In genomic region chr7:89473442-89473841, GRCm38 (mm10) we compare ENCODE assay signal across 9 mouse cellular contexts. TPM values are rescaled to one million over a fixed set of nuclear protein-coding genes. Genes with fewer than 3 reads are reported as not detected.
A peak's percentile ranks its signal among the peaks of the same experiment; 100 is the strongest.
DNase-seq lines count a peak whose midpoint lies in the region; ATAC-seq and TF ChIP-seq lines count a peak whose summit lies in the region.
"Had no signal": no experiment of that assay in that cellular context is flagged by ENCODE, and none has a peak within 500 bp of the region (broad histone marks: within the 10 kb centered on the region; RNA-seq: fewer than 3 reads in every experiment).

No protein-coding gene starts in this region.

- no peak overlapping the region for H3K4me2 ChIP-seq in heart, embryonic 12.5 days
- H3K4me2 ChIP-seq in midbrain, postnatal 0 days (ENCODE audit: low read depth, low read length, poor library complexity, severe bottlenecking) = no peak overlapping the region
- H3K4me2 ChIP-seq: liver, embryonic 15.5 days had no signal

- H3K4me1 ChIP-seq in heart, adult 2 months (ENCODE audit: control insufficient read depth, insufficient read depth, low read length) = no peaks in the 10 kb centered on the region
- H3K4me1 ChIP-seq in heart, embryonic 12.5 days (replicated peaks) = peaks cover 9% of the 10 kb centered on the region; the same call in 1 of the 2 replicates
- no peaks in the 10 kb centered on the region for H3K4me1 ChIP-seq in midbrain, postnatal 0 days (ENCODE audit: insufficient read depth, low read length)
- H3K4me1 ChIP-seq in midbrain, embryonic 10.5 days = no peaks in the 10 kb centered on the region
- H3K4me1 ChIP-seq in embryonic facial prominence, embryonic 10.5 days = peaks cover 11% of the 10 kb centered on the region
- H3K4me1 ChIP-seq: liver, embryonic 15.5 days had no signal

- 21% methylated on average over 4 of the region's 4 CpGs for WGBS in heart, adult 2 months
- 37% methylated on average over 4 of the region's 4 CpGs for WGBS in heart, embryonic 12.5 days
- WGBS in midbrain, postnatal 0 days = 58% methylated on average over 4 of the region's 4 CpGs
- WGBS in midbrain, embryonic 10.5 days = 59% methylated on average over 4 of the region's 4 CpGs
- WGBS in embryonic facial prominence, embryonic 10.5 days = 56% methylated on average over 4 of the region's 4 CpGs

- peak; percentile 78 for TF ChIP-seq CTCF in heart, adult 2 months (IDR thresholded peaks at IDR 0.05)
- TF ChIP-seq CTCF in midbrain, postnatal 0 days (IDR thresholded peaks at IDR 0.05) = peak; percentile 81

- H3K27ac ChIP-seq in heart, adult 2 months = no peak overlapping the region
- H3K27ac ChIP-seq in heart, embryonic 12.5 days (ENCODE audit: poor library complexity, severe bottlenecking) = no peak overlapping the region
- H3K27ac ChIP-seq in midbrain, postnatal 0 days (ENCODE audit: low read depth, low read length) = no peak overlapping the region
- H3K27ac ChIP-seq in midbrain, embryonic 10.5 days (replicated peaks) = no peak overlapping the region
- no peak overlapping the region for H3K27ac ChIP-seq in embryonic facial prominence, embryonic 10.5 days (replicated peaks)
- H3K27ac ChIP-seq: liver, embryonic 15.5 days had no signal

- no peaks in the 10 kb centered on the region for H3K79me2 ChIP-seq in heart, adult 2 months (replicated peaks; ENCODE audit: control insufficient read depth, insufficient read depth, low read length)

- intact Hi-C loops in heart, adult 2 months (cut with DNase I) = loop anchor here (1.0 kb wide), 1 partner anchor 36 kb away; no protein-coding TSS in a partner anchor
- intact Hi-C loops in left cerebral cortex, postnatal 36 days (cut with DNase I) = loop anchor here (2.0 kb wide), 1 partner anchor 35 kb away; no protein-coding TSS in a partner anchor

- H3K9me3 ChIP-seq in heart, embryonic 12.5 days (replicated peaks) = no peaks in the 10 kb centered on the region
- H3K9me3 ChIP-seq in midbrain, postnatal 0 days (ENCODE audit: low read length) = no peaks in the 10 kb centered on the region
- no peaks in the 10 kb centered on the region for H3K9me3 ChIP-seq in midbrain, embryonic 10.5 days (replicated peaks)
- H3K9me3 ChIP-seq in embryonic facial prominence, embryonic 10.5 days = no peaks in the 10 kb centered on the region
- H3K9me3 ChIP-seq: liver, embryonic 15.5 days had no signal

- 0 out of 2 replicates have a peak, but pooled peaks have one; percentile 50 for TF ChIP-seq EP300 in heart, adult 2 months (IDR thresholded peaks at IDR 0.05; ENCODE audit: insufficient read depth, low read depth, low read length)

- no peak for ATAC-seq in heart, embryonic 12.5 days (ENCODE audit: insufficient number of reproducible peaks, low FRiP score)
- no peak for ATAC-seq in midbrain, postnatal 0 days (ENCODE audit: low FRiP score)
- peak; percentile 56; the same call in 1 of the 2 replicates for ATAC-seq in megakaryocyte progenitor cell, adult 5-6 weeks (replicated peaks; ENCODE audit: poor library complexity)

- no peak overlapping the region for H3K4me3 ChIP-seq in heart, adult 2 months
- H3K4me3 ChIP-seq in heart, embryonic 12.5 days = no peak overlapping the region
- H3K4me3 ChIP-seq in midbrain, postnatal 0 days (ENCODE audit: low read depth, low read length) = no peak overlapping the region
- no peak overlapping the region for H3K4me3 ChIP-seq in midbrain, embryonic 10.5 days
- no peak overlapping the region for H3K4me3 ChIP-seq in embryonic facial prominence, embryonic 10.5 days
- H3K4me3 ChIP-seq: liver, embryonic 15.5 days had no signal

- no peak for TF ChIP-seq POLR2A in heart, adult 2 months (IDR thresholded peaks at IDR 0.05; ENCODE audit: insufficient read depth, low read depth, low read length)

- no peak for DNase-seq in heart, adult 2 months
- DNase-seq in midbrain, postnatal 0 days (ENCODE audit: low spot score) = peak; percentile 51
- no peak for DNase-seq in midbrain, embryonic 10.5 days (ENCODE audit: low spot score)
- peak; percentile 40 for DNase-seq in embryonic facial prominence, embryonic 10.5 days (ENCODE audit: low spot score)
- DNase-seq in left cerebral cortex, postnatal 36 days (ENCODE audit: low spot score in 2 of 2) = no peak
- DNase-seq in cerebellum, adult 9-11 months = no peak

- H3K27me3 ChIP-seq in heart, adult 2 months (ENCODE audit: control insufficient read depth, insufficient read depth, low read length) = no peaks in the 10 kb centered on the region
- no peaks in the 10 kb centered on the region for H3K27me3 ChIP-seq in heart, embryonic 12.5 days (replicated peaks)
- H3K27me3 ChIP-seq in midbrain, postnatal 0 days (ENCODE audit: insufficient read depth, low read length) = no peaks in the 10 kb centered on the region
- 0 out of 2 replicates have a peak, but pooled peaks cover 7% of the 10 kb centered on the region for H3K27me3 ChIP-seq in midbrain, embryonic 10.5 days (ENCODE audit: low read depth, poor library complexity, severe bottlenecking)
- peaks cover 17% of the 10 kb centered on the region; the same call in 1 of the 2 replicates for H3K27me3 ChIP-seq in embryonic facial prominence, embryonic 10.5 days (replicated peaks; ENCODE audit: low read depth, poor library complexity, severe bottlenecking)
- H3K27me3 ChIP-seq: liver, embryonic 15.5 days had no signal

- H3K36me3 ChIP-seq in heart, adult 2 months (ENCODE audit: control insufficient read depth, insufficient read depth, low read length) = no peaks in the 10 kb centered on the region
- H3K36me3 ChIP-seq in heart, embryonic 12.5 days = no peaks in the 10 kb centered on the region
- H3K36me3 ChIP-seq in midbrain, postnatal 0 days (ENCODE audit: insufficient read depth, low read length) = no peaks in the 10 kb centered on the region
- no peaks in the 10 kb centered on the region for H3K36me3 ChIP-seq in midbrain, embryonic 10.5 days
- H3K36me3 ChIP-seq in embryonic facial prominence, embryonic 10.5 days (replicated peaks) = no peaks in the 10 kb centered on the region
- H3K36me3 ChIP-seq: liver, embryonic 15.5 days had no signal

- no peak overlapping the region for H3K9ac ChIP-seq in heart, adult 2 months (ENCODE audit: low read depth, low read length)
- no peak overlapping the region for H3K9ac ChIP-seq in heart, embryonic 12.5 days
- H3K9ac ChIP-seq in midbrain, postnatal 0 days (replicated peaks; ENCODE audit: low read length, poor library complexity, severe bottlenecking) = no peak overlapping the region
- H3K9ac ChIP-seq: liver, embryonic 15.5 days had no signal

RNA-seq across cellular contexts. Expression of gene Prss23, which starts 53.5 kb away (rescaled TPM):
- total RNA-seq in heart, adult 2 months (2021) = 10 to 100 TPM; 18.9 to 20.6 TPM
- 50.1 and 58.2 TPM in 2 replicates for polyA plus RNA-seq in heart, adult 2 months (2012; rRNA removed)
- 33.5 and 34.9 TPM in 2 replicates for polyA plus RNA-seq in heart, embryonic 12.5 days (2016; fragmentation: Nextera tagmentation; extraction: Ambion mirVana)
- total RNA-seq in midbrain, postnatal 0 days (2014; rRNA removed) = 6.8 and 10.1 TPM in 2 replicates
- 10.2 and 10.6 TPM in 2 replicates for polyA plus RNA-seq in midbrain, postnatal 0 days (2015; fragmentation: Nextera tagmentation; extraction: Ambion mirVana)
- polyA plus RNA-seq in midbrain, embryonic 10.5 days (2016; fragmentation: Nextera tagmentation; extraction: Ambion mirVana) = 24.1 and 26.4 TPM in 2 replicates
- 33.1 and 33.4 TPM in 2 replicates for polyA plus RNA-seq in embryonic facial prominence, embryonic 10.5 days (2016; fragmentation: Nextera tagmentation; extraction: Ambion mirVana)
- not detected in 2 replicates for total RNA-seq in megakaryocyte progenitor cell, adult 5-6 weeks (2015)
- total RNA-seq in megakaryocyte progenitor cell, adult 5-6 weeks (2017) = not detected in 2 replicates
- total RNA-seq in left cerebral cortex, postnatal 36 days (2021) = 10 to 100 TPM; 19.0 to 19.3 TPM

Comparison
In these comparisons a context has a peak if more than half of its experiments do, and no peak if none do; other contexts are left out.
1. DNase-seq: peak in midbrain, postnatal 0 days (single experiment) and embryonic facial prominence, embryonic 10.5 days (single experiment); none in heart, adult 2 months (0 of 2), midbrain, embryonic 10.5 days (single experiment), left cerebral cortex, postnatal 36 days (0 of 2) and cerebellum, adult 9-11 months (single experiment).